Mouse (Mus musculus): Measurements from ENCODE around the gene Tbl1x. TPM values are rescaled to one million over a fixed set of nuclear protein-coding genes. Genes with fewer than 3 reads are reported as not detected.

Gene Tbl1x
- polyA plus RNA-seq, 1 experiment from 2014 or later, result 37.9 TPM

DNA sequence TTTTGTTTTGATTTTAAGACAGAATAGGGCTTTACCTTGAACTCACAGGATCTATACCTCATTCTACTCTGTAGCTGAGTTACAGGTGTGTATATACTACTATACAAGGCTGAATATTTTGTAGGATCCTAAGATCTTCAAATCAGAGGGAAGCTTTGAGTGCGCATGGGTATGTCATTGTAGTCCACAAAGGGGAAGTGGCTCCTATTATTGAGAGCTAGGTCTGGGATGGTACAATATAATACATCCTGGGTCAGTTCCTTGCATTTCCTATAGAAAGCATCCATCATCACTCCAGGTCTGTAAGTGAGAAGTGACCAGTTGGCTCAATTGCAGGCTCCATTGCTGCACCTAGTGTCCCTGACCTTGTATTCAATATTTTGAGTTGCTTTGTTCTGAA, 102.2 kb downstream of the Tbl1x start:
- DNase-seq (ENCODE audit: low spot score) (no peak), ATAC-seq (no peak)
- Histone ChIP-seq H3K9me3 (ENCODE audit: low read length) (no peaks in the 10 kb centered on the region), H3K4me1 (ENCODE audit: insufficient read depth, low read depth, low read length) (no peaks in the 10 kb centered on the region), H3K36me3 (ENCODE audit: insufficient read depth, low read length) (no peaks in the 10 kb centered on the region), H3K27ac (ENCODE audit: low read length) (no peak overlapping the region), H3K4me2 (replicated peaks; ENCODE audit: low read depth, low read length) (no peak overlapping the region), H3K4me3 (ENCODE audit: low read depth, low read length) (no peak overlapping the region), H3K27me3 (replicated peaks; ENCODE audit: insufficient read depth, low read length) (no peaks in the 10 kb centered on the region), H3K9ac (replicated peaks; ENCODE audit: low read depth) (no peak overlapping the region)
- 90% methylated on average over 1 of the region's 1 CpGs for WGBS
- TF ChIP-seq EP300 (IDR thresholded peaks at IDR 0.05) (no peak), CTCF (IDR thresholded peaks at IDR 0.05) (no peak)

GRCm38 (mm10) chrX:77615735-77616293, 105.0 kb downstream of the Tbl1x start:
- no peaks in the 10 kb centered on the region for H3K4me1 ChIP-seq (ENCODE audit: insufficient read depth, low read depth, low read length)
- H3K4me2 ChIP-seq (replicated peaks; ENCODE audit: low read depth, low read length), result no peak overlapping the region
- DNase-seq (ENCODE audit: low spot score) (no peak), ATAC-seq (no peak; the same call in 1 of the 2 replicates)
- TF ChIP-seq CTCF (IDR thresholded peaks at IDR 0.05) (no peak), EP300 (IDR thresholded peaks at IDR 0.05) (peak; percentile 45; the same call in 1 of the 2 replicates)
- H3K4me3 ChIP-seq (ENCODE audit: low read depth, low read length), result no peak overlapping the region
- no peaks in the 10 kb centered on the region for H3K27me3 ChIP-seq (replicated peaks; ENCODE audit: insufficient read depth, low read length)
- no peaks in the 10 kb centered on the region for H3K9me3 ChIP-seq (ENCODE audit: low read length)
- WGBS, result 39% methylated on average over 4 of the region's 4 CpGs
- H3K9ac ChIP-seq (replicated peaks; ENCODE audit: low read depth), result no peak overlapping the region
- no peaks in the 10 kb centered on the region for H3K36me3 ChIP-seq (ENCODE audit: insufficient read depth, low read length)
- no peak overlapping the region for H3K27ac ChIP-seq (ENCODE audit: low read length)

DNA sequence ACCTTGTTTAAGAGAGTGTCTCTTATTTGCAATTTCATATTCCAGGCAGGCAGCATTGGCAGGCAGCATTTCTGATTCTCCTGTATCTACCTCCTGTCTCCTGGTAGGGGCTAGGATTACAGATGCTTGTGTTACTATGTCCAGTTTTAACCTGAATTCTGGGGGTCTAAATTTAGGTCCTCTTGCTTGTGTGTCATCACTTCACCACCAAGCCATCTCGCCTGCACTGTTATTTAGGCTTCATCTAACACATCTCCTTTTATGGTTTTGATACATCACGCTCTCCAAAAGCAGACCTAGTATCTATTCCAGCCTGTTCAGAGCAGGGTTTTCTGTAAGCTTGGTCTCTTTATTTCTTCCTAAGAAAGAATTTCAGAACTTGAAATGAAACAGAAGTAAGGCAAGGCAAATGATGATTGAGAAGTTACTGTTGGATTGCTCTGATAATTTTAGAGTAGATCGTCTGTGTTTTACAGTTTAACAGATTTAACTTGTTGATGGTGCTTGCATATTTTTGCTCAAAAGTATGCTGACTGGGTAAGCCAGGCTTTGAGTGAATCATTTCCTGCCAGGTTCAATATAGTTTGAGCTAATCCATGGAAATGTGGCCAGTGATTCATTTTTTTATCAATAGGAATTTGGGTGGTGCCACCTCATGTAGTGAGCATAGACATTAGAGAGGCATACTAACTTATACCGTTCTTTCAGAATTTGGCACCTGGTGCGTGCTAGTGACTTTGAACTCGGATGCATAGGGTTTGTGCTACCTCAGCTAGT, 106.7 kb downstream of the Tbl1x start:
- ATAC-seq (no peak), DNase-seq (ENCODE audit: low spot score) (no peak)
- H3K9me3 ChIP-seq (ENCODE audit: low read length), result no peaks in the 10 kb centered on the region
- H3K4me1 ChIP-seq (ENCODE audit: insufficient read depth, low read depth, low read length), result no peaks in the 10 kb centered on the region
- H3K36me3 ChIP-seq (ENCODE audit: insufficient read depth, low read length), result no peaks in the 10 kb centered on the region
- no peak overlapping the region for H3K4me2 ChIP-seq (replicated peaks; ENCODE audit: low read depth, low read length)
- TF ChIP-seq CTCF (IDR thresholded peaks at IDR 0.05) (no peak), EP300 (IDR thresholded peaks at IDR 0.05) (no peak)
- H3K9ac ChIP-seq (replicated peaks; ENCODE audit: low read depth), result no peak overlapping the region
- no peaks in the 10 kb centered on the region for H3K27me3 ChIP-seq (replicated peaks; ENCODE audit: insufficient read depth, low read length)
- no peak overlapping the region for H3K4me3 ChIP-seq (ENCODE audit: low read depth, low read length)
- no peak overlapping the region for H3K27ac ChIP-seq (ENCODE audit: low read length)
- WGBS, result 77% methylated on average over 6 of the region's 6 CpGs

GRCm38 (mm10) chrX:77630439-77630838, 119.6 kb downstream of the Tbl1x start:
- Histone ChIP-seq H3K4me3 (ENCODE audit: low read depth, low read length) (no peak overlapping the region), H3K27me3 (replicated peaks; ENCODE audit: insufficient read depth, low read length) (no peaks in the 10 kb centered on the region), H3K27ac (ENCODE audit: low read length) (no peak overlapping the region), H3K4me2 (replicated peaks; ENCODE audit: low read depth, low read length) (no peak overlapping the region), H3K9ac (replicated peaks; ENCODE audit: low read depth) (no peak overlapping the region), H3K4me1 (ENCODE audit: insufficient read depth, low read depth, low read length) (no peaks in the 10 kb centered on the region), H3K36me3 (ENCODE audit: insufficient read depth, low read length) (no peaks in the 10 kb centered on the region), H3K9me3 (ENCODE audit: low read length) (no peaks in the 10 kb centered on the region)
- ATAC-seq (0 out of 2 replicates have a peak, but pooled peaks have one; percentile 14), DNase-seq (ENCODE audit: low spot score) (peak; percentile 56)
- TF ChIP-seq EP300 (IDR thresholded peaks at IDR 0.05), result peak; percentile 23; the same call in 1 of the 2 replicates
- no peak for TF ChIP-seq CTCF (IDR thresholded peaks at IDR 0.05)
- WGBS, result 43% methylated on average over 2 of the region's 2 CpGs

DNA sequence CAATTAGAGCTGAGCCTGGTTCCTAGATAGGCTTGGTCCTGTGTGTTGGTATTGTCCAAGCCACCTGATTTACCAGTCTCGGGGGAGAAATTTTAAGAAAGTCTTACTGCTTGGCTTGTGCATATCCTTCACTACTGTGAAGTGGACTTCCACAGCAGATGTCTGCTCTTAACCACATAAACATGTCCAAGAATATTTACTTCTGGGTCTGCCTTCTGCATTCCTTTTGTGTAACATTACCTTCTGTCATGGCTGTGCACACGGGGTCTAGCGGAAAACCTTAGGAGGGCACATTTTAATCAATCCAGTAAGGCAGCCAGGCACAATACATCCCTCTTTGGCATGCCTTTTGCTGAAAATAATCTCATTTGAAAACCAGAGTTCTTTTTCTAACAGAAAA, 125.7 kb downstream of the Tbl1x start:
- no peak overlapping the region for H3K27ac ChIP-seq (ENCODE audit: low read length)
- H3K4me2 ChIP-seq (replicated peaks; ENCODE audit: low read depth, low read length), result no peak overlapping the region
- no peak overlapping the region for H3K9ac ChIP-seq (replicated peaks; ENCODE audit: low read depth)
- no peak for ATAC-seq
- no peaks in the 10 kb centered on the region for H3K9me3 ChIP-seq (ENCODE audit: low read length)
- H3K4me1 ChIP-seq (ENCODE audit: insufficient read depth, low read depth, low read length), result no peaks in the 10 kb centered on the region
- no peak for TF ChIP-seq CTCF (IDR thresholded peaks at IDR 0.05)
- no peak for TF ChIP-seq EP300 (IDR thresholded peaks at IDR 0.05)
- H3K27me3 ChIP-seq (replicated peaks; ENCODE audit: insufficient read depth, low read length), result no peaks in the 10 kb centered on the region
- no peaks in the 10 kb centered on the region for H3K36me3 ChIP-seq (ENCODE audit: insufficient read depth, low read length)
- no peak for DNase-seq (ENCODE audit: low spot score)
- no peak overlapping the region for H3K4me3 ChIP-seq (ENCODE audit: low read depth, low read length)
- 69% methylated on average over 3 of the region's 3 CpGs for WGBS

GRCm38 (mm10) chrX:77638076-77638475, 127.3 kb downstream of the Tbl1x start:
- WGBS, result 7% methylated on average over 3 of the region's 3 CpGs
- ATAC-seq, result peak; percentile 44; the same call in 1 of the 2 replicates

More at GRCm38 (mm10) chrX:77638076-77638475, 127.3 kb downstream of the Tbl1x start:
- Histone ChIP-seq H3K4me2 (replicated peaks; ENCODE audit: low read depth, low read length) (no peak overlapping the region), H3K9me3 (ENCODE audit: low read length) (no peaks in the 10 kb centered on the region), H3K9ac (replicated peaks; ENCODE audit: low read depth) (no peak overlapping the region), H3K27ac (ENCODE audit: low read length) (no peak overlapping the region), H3K4me1 (ENCODE audit: insufficient read depth, low read depth, low read length) (no peaks in the 10 kb centered on the region), H3K27me3 (replicated peaks; ENCODE audit: insufficient read depth, low read length) (no peaks in the 10 kb centered on the region), H3K4me3 (ENCODE audit: low read depth, low read length) (no peak overlapping the region), H3K36me3 (ENCODE audit: insufficient read depth, low read length) (no peaks in the 10 kb centered on the region)
- peak; percentile 79 for DNase-seq (ENCODE audit: low spot score)
- TF ChIP-seq CTCF (IDR thresholded peaks at IDR 0.05) (peak; percentile 80), EP300 (IDR thresholded peaks at IDR 0.05) (no peak)

Data from lung, postnatal 0 days (tissue).